Mouse (Mus musculus) erythroblast, embryonic 14.5 days (primary cell): ENCODE results near the gene Rngtt.

Source experiments
- GATA1 ChIP-seq: IDR thresholded peaks from 2 replicates; pipeline ENCODE4 v1.6.1; 2012; ENCODE audit warnings: low read length, inconsistent platforms, mixed read lengths
- TAL1 ChIP-seq: IDR thresholded peaks from 3 replicates; pipeline ENCODE4 v1.6.1; 2012; ENCODE audit warnings: low read length, inconsistent platforms, mixed read lengths

DNA sequence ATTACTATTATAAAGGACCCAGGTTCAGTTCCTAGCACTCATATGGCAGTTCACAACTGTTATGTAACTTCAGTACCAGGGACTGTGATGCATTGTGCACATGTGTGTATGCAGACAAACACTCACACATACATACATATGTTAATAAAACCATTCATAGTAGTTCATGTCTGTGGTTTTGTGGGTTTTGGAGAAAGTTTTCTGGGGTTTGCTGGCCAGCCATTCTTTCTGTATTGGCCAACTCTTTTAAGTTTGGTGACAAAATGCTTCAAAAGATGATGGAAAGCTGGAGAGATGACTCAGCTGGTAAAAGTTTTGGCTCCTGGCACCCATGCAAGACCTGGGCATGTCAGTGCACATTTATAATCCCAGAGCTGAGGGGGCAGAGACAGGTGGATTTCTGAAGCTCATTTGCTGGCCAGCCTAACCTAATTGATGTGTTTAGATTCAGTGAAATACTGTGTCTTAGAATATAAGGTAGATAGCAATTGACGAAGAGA, 22.9 kb downstream of the Rngtt start:
- no peak for TF ChIP-seq TAL1
- TF ChIP-seq GATA1 = no peak
